Mouse (Mus musculus) retina, adult 2 months (tissue): ENCODE results near the gene Ccl1.

Experiments used
- DNase-seq: peaks from one replicate; pipeline ENCODE4 v3.0.0-alpha.2; 2012; ENCODE audit warnings: low read depth, low spot score

The Ccl1 gene

GRCm38 (mm10) chr11:82205221-82205620, 100.3 kb downstream of the Ccl1 start:
- no peak for DNase-seq

- DNase-seq: no peak
These were observed 101.8 kb downstream of the Ccl1 start for GRCm38 (mm10) chr11:82203706-82204105.

- no peak for DNase-seq
These were observed 107.7 kb downstream of the Ccl1 start for GRCm38 (mm10) chr11:82197774-82198173.

GRCm38 (mm10) chr11:82194980-82195379, 110.5 kb downstream of the Ccl1 start:
- DNase-seq: no peak

- no peak for DNase-seq
These were observed 111.7 kb downstream of the Ccl1 start for GRCm38 (mm10) chr11:82193826-82194225.

GRCm38 (mm10) chr11:82189782-82190563, 115.5 kb downstream of the Ccl1 start:
- no peak for DNase-seq

- DNase-seq: no peak
These were observed 119.8 kb downstream of the Ccl1 start for GRCm38 (mm10) chr11:82185684-82186083.

GRCm38 (mm10) chr11:82183281-82183935, 122.1 kb downstream of the Ccl1 start:
- no peak for DNase-seq

GRCm38 (mm10) chr11:82182401-82182800, 123.1 kb downstream of the Ccl1 start:
- no peak for DNase-seq

- DNase-seq: no peak
These were observed 124.2 kb downstream of the Ccl1 start for GRCm38 (mm10) chr11:82181331-82181730.

- DNase-seq: no peak
These were observed 127.3 kb downstream of the Ccl1 start for GRCm38 (mm10) chr11:82178161-82178560.

- peak; percentile 38 for DNase-seq
These were observed 127.8 kb downstream of the Ccl1 start for GRCm38 (mm10) chr11:82177711-82178110.

GRCm38 (mm10) chr11:82174794-82175193, 130.7 kb downstream of the Ccl1 start:
- no peak for DNase-seq

GRCm38 (mm10) chr11:82173491-82173890, 132.0 kb downstream of the Ccl1 start:
- no peak for DNase-seq

- no peak for DNase-seq
These were observed 134.0 kb downstream of the Ccl1 start for GRCm38 (mm10) chr11:82171316-82172071.

- DNase-seq: no peak
These were observed 136.0 kb downstream of the Ccl1 start for GRCm38 (mm10) chr11:82169456-82169855.

GRCm38 (mm10) chr11:82168308-82168707, 137.2 kb downstream of the Ccl1 start:
- no peak for DNase-seq

- no peak for DNase-seq
These were observed 142.2 kb downstream of the Ccl1 start for GRCm38 (mm10) chr11:82163285-82163684.

GRCm38 (mm10) chr11:82159126-82159525, 146.4 kb downstream of the Ccl1 start:
- no peak for DNase-seq

GRCm38 (mm10) chr11:82139492-82140094, 165.9 kb downstream of the Ccl1 start:
- DNase-seq: no peak

GRCm38 (mm10) chr11:82136196-82136595, 169.3 kb downstream of the Ccl1 start:
- no peak for DNase-seq

- DNase-seq: no peak
These were observed 172.5 kb downstream of the Ccl1 start for GRCm38 (mm10) chr11:82132977-82133376.
